Mouse (Mus musculus) midbrain, embryonic 10.5 days (tissue): ENCODE measurements around the gene Scaf11. TPM values are rescaled to one million over a fixed set of nuclear protein-coding genes. Genes with fewer than 3 reads are reported as not detected.
"Not testable (repeated sequence)": the region's sequence is repeated elsewhere in the genome, so short reads cannot be mapped to it uniquely, and the experiment has no call there.

ENCODE experiments used
- DNase-seq: peaks from one replicate; pipeline ENCODE4 v3.0.0-alpha.2; 2017; ENCODE audit warnings: low spot score
- H3K27ac ChIP-seq: fragments of 300-500 bp; sonication (generic); replicated peaks from 2 replicates; pipeline ENCODE4 v1.5.1; 2016; ENCODE audit warnings: mild to moderate bottlenecking
- H3K27me3 ChIP-seq: fragments of 300-500 bp; sonication (generic); 2 replicates; pipeline ENCODE4 v1.6.1; 2016; ENCODE audit warnings: low read depth, mild to moderate bottlenecking; ENCODE audit not compliant: poor library complexity, severe bottlenecking
- H3K36me3 ChIP-seq: fragments of 300-500 bp; sonication (generic); 2 replicates; pipeline ENCODE4 v1.6.1; 2016; ENCODE audit warnings: mild to moderate bottlenecking, moderate library complexity
- H3K4me1 ChIP-seq: fragments of 300-500 bp; sonication (generic); 2 replicates; pipeline ENCODE4 v1.6.1; 2016
- H3K4me3 ChIP-seq: fragments of 300-500 bp; sonication (generic); 2 replicates; pipeline ENCODE4 v1.5.1; 2016; ENCODE audit warnings: mild to moderate bottlenecking, moderate library complexity
- H3K9me3 ChIP-seq: fragments of 300-500 bp; sonication (generic); replicated peaks from 2 replicates; pipeline ENCODE4 v1.6.1; 2016; ENCODE audit warnings: mild to moderate bottlenecking
- WGBS: fragments of 180-500 bp; shearing (Covaris S2); methylation state at CpG from one replicate; pipeline ENCODE4 v1.1.7; 2016; 5-methylcytosine and 5-hydroxymethylcytosine counted together
- polyA plus RNA-seq: library from polyadenylated mRNA; unstranded; fragments of >200 nt; fragmentation: Nextera tagmentation; extraction: Ambion mirVana; gene quantifications from 2 replicates; pipeline ENCODE4 v1.2.1, GENCODE M21; 2016

The Scaf11 gene
- polyA plus RNA-seq, 1 experiment from 2014 or later, result 102 TPM

- no peaks in the 10 kb centered on the region for H3K9me3 ChIP-seq
- DNase-seq, result peak; percentile 66
- H3K4me1 ChIP-seq, result peaks cover 34% of the 10 kb centered on the region
- H3K27ac ChIP-seq, result peak overlapping the region; percentile 99
- H3K27me3 ChIP-seq, result no peaks in the 10 kb centered on the region
- peaks cover 10% of the 10 kb centered on the region; the same call in 1 of the 2 replicates for H3K36me3 ChIP-seq
- peak overlapping the region; percentile 69 for H3K4me3 ChIP-seq
- WGBS, result 18% methylated on average over 22 of the region's 22 CpGs
Measured at GRCm38 (mm10) chr15:96461541-96462512, 1.2 kb upstream of the Scaf11 start.

- H3K4me3 ChIP-seq, result peak overlapping the region; percentile 69
- H3K4me1 ChIP-seq, result peaks cover 34% of the 10 kb centered on the region
- no peaks in the 10 kb centered on the region for H3K9me3 ChIP-seq
- H3K36me3 ChIP-seq, result peaks cover 10% of the 10 kb centered on the region; the same call in 1 of the 2 replicates
- H3K27ac ChIP-seq, result peak overlapping the region; percentile 99
- H3K27me3 ChIP-seq, result no peaks in the 10 kb centered on the region
- 0% methylated on average over 49 of the region's 50 CpGs for WGBS
- DNase-seq, result no peak
Measured at GRCm38 (mm10) chr15:96460451-96460729, 253 bp downstream of the Scaf11 start.

- peak overlapping the region; percentile 99 for H3K27ac ChIP-seq
- H3K36me3 ChIP-seq, result peaks cover 10% of the 10 kb centered on the region; the same call in 1 of the 2 replicates
- H3K9me3 ChIP-seq, result no peaks in the 10 kb centered on the region
- peaks cover 34% of the 10 kb centered on the region for H3K4me1 ChIP-seq
- under 1% methylated on average over 61 of the region's 71 CpGs for WGBS
- no peaks in the 10 kb centered on the region for H3K27me3 ChIP-seq
- peak overlapping the region; percentile 69 for H3K4me3 ChIP-seq
- DNase-seq, result peak; percentile 70
Measured at GRCm38 (mm10) chr15:96459741-96460450, 747 bp downstream of the Scaf11 start.

GRCm38 (mm10) chr15:96458273-96458672 lies 2.4 kb downstream of the Scaf11 start:
- WGBS, result 97% methylated on average over 3 of the region's 3 CpGs

GRCm38 (mm10) chr15:96457338-96457664 lies 3.3 kb downstream of the Scaf11 start:
- no peak overlapping the region for H3K27ac ChIP-seq
- H3K4me1 ChIP-seq, result peaks cover 29% of the 10 kb centered on the region
- H3K9me3 ChIP-seq, result no peaks in the 10 kb centered on the region
- DNase-seq, result no peak
- WGBS, result 88% methylated on average over 3 of the region's 3 CpGs
- H3K36me3 ChIP-seq, result peaks cover 10% of the 10 kb centered on the region; the same call in 1 of the 2 replicates
- H3K4me3 ChIP-seq, result no peak overlapping the region
- H3K27me3 ChIP-seq, result no peaks in the 10 kb centered on the region

More at GRCm38 (mm10) chr15:96458273-96458672, 2.4 kb downstream of the Scaf11 start:
- DNase-seq, result no peak
- Histone ChIP-seq H3K4me1 (peaks cover 34% of the 10 kb centered on the region), H3K27me3 (no peaks in the 10 kb centered on the region), H3K36me3 (peaks cover 10% of the 10 kb centered on the region; the same call in 1 of the 2 replicates), H3K9me3 (no peaks in the 10 kb centered on the region), H3K4me3 (no peak overlapping the region; the same call in 1 of the 2 replicates), H3K27ac (no peak overlapping the region)

- 91% methylated on average over 5 of the region's 5 CpGs for WGBS
- Histone ChIP-seq H3K9me3 (no peaks in the 10 kb centered on the region), H3K27ac (no peak overlapping the region), H3K4me3 (no peak overlapping the region), H3K4me1 (peaks cover 24% of the 10 kb centered on the region), H3K27me3 (no peaks in the 10 kb centered on the region), H3K36me3 (peaks cover 14% of the 10 kb centered on the region)
- DNase-seq, result no peak
Measured at GRCm38 (mm10) chr15:96456651-96457337, 3.8 kb downstream of the Scaf11 start.

GRCm38 (mm10) chr15:96455595-96456214 lies 4.9 kb downstream of the Scaf11 start:
- Histone ChIP-seq H3K36me3 (peaks cover 25% of the 10 kb centered on the region), H3K27ac (no peak overlapping the region), H3K4me3 (no peak overlapping the region), H3K9me3 (no peaks in the 10 kb centered on the region), H3K27me3 (no peaks in the 10 kb centered on the region), H3K4me1 (peaks cover 18% of the 10 kb centered on the region)
- no peak for DNase-seq
- WGBS, result 91% methylated on average over 4 of the region's 4 CpGs

- no peaks in the 10 kb centered on the region for H3K27me3 ChIP-seq
- 97% methylated on average over 1 of the region's 1 CpGs for WGBS
- peaks cover 34% of the 10 kb centered on the region for H3K36me3 ChIP-seq
- no peak overlapping the region for H3K27ac ChIP-seq
- H3K4me1 ChIP-seq, result peaks cover 10% of the 10 kb centered on the region
- no peak overlapping the region for H3K4me3 ChIP-seq
- DNase-seq, result no peak
- H3K9me3 ChIP-seq, result no peaks in the 10 kb centered on the region
Measured at GRCm38 (mm10) chr15:96453346-96453745, 7.3 kb downstream of the Scaf11 start.

- no peak for DNase-seq
- Histone ChIP-seq H3K4me1 (peaks cover 18% of the 10 kb centered on the region), H3K4me3 (no peak overlapping the region), H3K27me3 (no peaks in the 10 kb centered on the region), H3K36me3 (peaks cover 54% of the 10 kb centered on the region), H3K9me3 (no peaks in the 10 kb centered on the region), H3K27ac (no peak overlapping the region)
- WGBS, result 94% methylated on average over 7 of the region's 7 CpGs
Measured at GRCm38 (mm10) chr15:96448656-96449299, 11.9 kb downstream of the Scaf11 start.

GRCm38 (mm10) chr15:96446785-96447184 lies 13.9 kb downstream of the Scaf11 start:
- peaks cover 66% of the 10 kb centered on the region for H3K36me3 ChIP-seq
- H3K4me3 ChIP-seq, result no peak overlapping the region
- H3K4me1 ChIP-seq, result peaks cover 18% of the 10 kb centered on the region
- no peak for DNase-seq
- no peaks in the 10 kb centered on the region for H3K27me3 ChIP-seq
- no peak overlapping the region for H3K27ac ChIP-seq
- no peaks in the 10 kb centered on the region for H3K9me3 ChIP-seq
- WGBS, result 47% methylated on average over 10 of the region's 10 CpGs

GRCm38 (mm10) chr15:96441480-96441879 lies 19.2 kb downstream of the Scaf11 start:
- H3K4me3 ChIP-seq, H3K27ac ChIP-seq, DNase-seq, H3K4me1 ChIP-seq, H3K9me3 ChIP-seq, H3K27me3 ChIP-seq: not testable (repeated sequence)
- H3K36me3 ChIP-seq, result peaks cover 76% of the 10 kb centered on the region
- 88% methylated on average over 6 of the region's 6 CpGs for WGBS

- Histone ChIP-seq H3K27me3 (no peaks in the 10 kb centered on the region), H3K27ac (no peak overlapping the region), H3K9me3 (0 out of 2 replicates have a peak, but pooled peaks cover 3% of the 10 kb centered on the region), H3K4me3 (no peak overlapping the region), H3K36me3 (peaks cover 77% of the 10 kb centered on the region), H3K4me1 (no peaks in the 10 kb centered on the region)
- no peak for DNase-seq
- WGBS, result 97% methylated on average over 1 of the region's 1 CpGs
Measured at GRCm38 (mm10) chr15:96434202-96434601, 26.4 kb downstream of the Scaf11 start.
